Mouse (Mus musculus) thymus, adult 2 months (tissue): ENCODE data around the gene Pnpla6. TPM values are rescaled to one million over a fixed set of nuclear protein-coding genes. Genes with fewer than 3 reads are reported as not detected.

ENCODE experiments used
- DNase-seq: peaks from one replicate; pipeline ENCODE4 v3.0.0; 2021
- H3K27ac ChIP-seq: fragments of 200-500 bp; 2 replicates; pipeline ENCODE4 v1.5.1; 2012; ENCODE audit warnings: low read length, control low read depth; ENCODE audit not compliant: control insufficient read depth, insufficient read depth
- H3K27me3 ChIP-seq: fragments of 200-500 bp; 2 replicates; pipeline ENCODE4 v1.6.1; 2012; ENCODE audit warnings: mild to moderate bottlenecking, low read length, moderate library complexity, mixed read lengths; ENCODE audit not compliant: control insufficient read depth, insufficient read depth
- H3K36me3 ChIP-seq: fragments of 200-500 bp; 2 replicates; pipeline ENCODE4 v1.6.1; 2012; ENCODE audit warnings: mild to moderate bottlenecking, low read length, moderate library complexity; ENCODE audit not compliant: control insufficient read depth, insufficient read depth
- H3K4me1 ChIP-seq: fragments of 200-500 bp; replicated peaks from 2 replicates; pipeline ENCODE4 v1.6.1; 2012; ENCODE audit warnings: low read length; ENCODE audit not compliant: control insufficient read depth, insufficient read depth
- H3K4me3 ChIP-seq: fragments of 200-500 bp; 2 replicates; pipeline ENCODE4 v1.5.1; 2012; ENCODE audit warnings: mild to moderate bottlenecking, low read length, control low read depth, moderate library complexity; ENCODE audit not compliant: control insufficient read depth, insufficient read depth
- CTCF ChIP-seq: fragments of 200-500 bp; IDR thresholded peaks from 2 replicates; pipeline ENCODE4 v1.5.1; 2012; ENCODE audit warnings: mild to moderate bottlenecking, control low read depth, low read length, moderate library complexity, borderline replicate concordance; ENCODE audit not compliant: control insufficient read depth, poor library complexity, insufficient read depth; ENCODE audit errors: extremely low read depth
- POLR2A ChIP-seq: fragments of 200-500 bp; IDR thresholded peaks from 2 replicates; pipeline ENCODE4 v1.6.1; 2012; ENCODE audit warnings: mild to moderate bottlenecking, low read length, control low read depth, moderate library complexity; ENCODE audit not compliant: control insufficient read depth, poor library complexity, insufficient read depth; ENCODE audit errors: extremely low read depth
- whole genome bisulfite sequencing: fragments of 180-500 bp; shearing (Covaris S2); methylation state at CpG from one replicate; pipeline ENCODE4 v1.1.7; 2018; 5-methylcytosine and 5-hydroxymethylcytosine counted together
- polyA plus RNA-seq: library from polyadenylated mRNA; depleted of rRNA; stranded (reverse); fragments of >200 nt; gene quantifications from 2 replicates; pipeline ENCODE4 v1.2.3, GENCODE M21; 2012

Pnpla6 gene
- polyA plus RNA-seq, 1 experiment = 61.6 TPM

DNA sequence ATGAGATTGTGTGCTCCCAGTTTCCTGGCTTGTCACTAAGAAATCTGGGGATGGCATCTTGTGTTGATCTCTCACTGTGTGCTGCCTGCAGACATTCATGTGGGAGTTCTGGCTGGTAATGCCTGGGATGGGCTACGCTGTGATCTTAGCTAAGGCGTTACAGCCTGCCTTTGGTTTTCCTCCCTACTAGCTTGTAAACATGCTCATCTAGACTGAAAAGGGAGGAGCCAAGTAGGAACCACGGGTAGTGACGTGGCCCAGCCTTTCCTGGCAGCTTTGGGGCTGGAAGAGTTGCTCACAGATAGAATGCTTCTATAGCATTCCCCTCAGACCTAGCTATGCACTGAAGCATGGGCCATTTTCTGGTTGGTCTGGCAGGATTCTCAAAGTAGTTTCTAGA, 13.0 kb upstream of the Pnpla6 start:
- Histone ChIP-seq H3K4me3 (no peak overlapping the region), H3K4me1 (peaks cover 2% of the 10 kb centered on the region; the same call in 1 of the 2 replicates), H3K36me3 (0 out of 2 replicates have a peak, but pooled peaks cover 3% of the 10 kb centered on the region), H3K27me3 (no peaks in the 10 kb centered on the region), H3K27ac (no peak overlapping the region)
- TF ChIP-seq POLR2A = no peak
- no peak for TF ChIP-seq CTCF
- no peak for DNase-seq
- 62% methylated on average over 4 of the region's 4 CpGs for WGBS

DNA sequence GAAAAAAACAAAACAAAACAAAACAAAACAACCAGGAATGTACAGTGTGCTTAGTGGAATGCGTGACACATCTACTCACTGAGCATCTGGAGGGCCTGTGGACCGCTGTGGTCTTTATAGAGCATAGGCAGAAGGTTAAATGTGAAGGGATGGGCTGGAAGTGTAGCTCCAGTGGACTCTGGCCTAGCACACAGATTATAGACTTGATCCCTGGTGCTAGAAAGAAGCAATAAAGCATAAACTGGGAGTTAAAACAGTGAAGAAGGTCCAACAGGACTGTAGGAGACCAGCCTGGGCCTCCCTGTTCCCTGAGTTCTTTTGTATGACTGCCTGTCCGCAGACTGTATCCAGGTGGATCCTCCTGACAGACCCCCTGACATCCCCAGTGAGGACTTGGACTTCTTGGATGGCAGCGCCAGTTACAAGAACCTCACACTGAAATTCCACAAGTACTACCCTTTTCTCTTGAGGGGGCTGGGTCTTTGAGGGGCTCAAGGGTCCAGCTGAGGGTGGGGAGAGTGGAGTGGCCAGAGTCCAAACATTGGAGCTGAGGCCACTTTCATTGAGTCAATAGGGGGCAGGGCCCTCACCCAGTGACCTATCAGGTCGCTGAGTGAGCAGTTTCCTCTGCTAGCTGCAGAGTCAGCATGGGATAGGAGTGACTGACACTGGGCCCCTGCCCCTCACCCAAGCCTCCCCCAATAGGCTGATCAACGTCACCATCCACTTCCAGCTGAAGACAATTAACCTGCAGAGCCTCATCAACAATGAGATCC, 7.0 kb upstream of the Pnpla6 start:
- H3K36me3 ChIP-seq = 0 out of 2 replicates have a peak, but pooled peaks cover 3% of the 10 kb centered on the region
- no peak for DNase-seq
- H3K27me3 ChIP-seq = no peaks in the 10 kb centered on the region
- H3K4me1 ChIP-seq = no peaks in the 10 kb centered on the region
- H3K27ac ChIP-seq = no peak overlapping the region
- TF ChIP-seq POLR2A (no peak), CTCF (no peak)
- H3K4me3 ChIP-seq = no peak overlapping the region
- WGBS = 97% methylated on average over 6 of the region's 6 CpGs

DNA sequence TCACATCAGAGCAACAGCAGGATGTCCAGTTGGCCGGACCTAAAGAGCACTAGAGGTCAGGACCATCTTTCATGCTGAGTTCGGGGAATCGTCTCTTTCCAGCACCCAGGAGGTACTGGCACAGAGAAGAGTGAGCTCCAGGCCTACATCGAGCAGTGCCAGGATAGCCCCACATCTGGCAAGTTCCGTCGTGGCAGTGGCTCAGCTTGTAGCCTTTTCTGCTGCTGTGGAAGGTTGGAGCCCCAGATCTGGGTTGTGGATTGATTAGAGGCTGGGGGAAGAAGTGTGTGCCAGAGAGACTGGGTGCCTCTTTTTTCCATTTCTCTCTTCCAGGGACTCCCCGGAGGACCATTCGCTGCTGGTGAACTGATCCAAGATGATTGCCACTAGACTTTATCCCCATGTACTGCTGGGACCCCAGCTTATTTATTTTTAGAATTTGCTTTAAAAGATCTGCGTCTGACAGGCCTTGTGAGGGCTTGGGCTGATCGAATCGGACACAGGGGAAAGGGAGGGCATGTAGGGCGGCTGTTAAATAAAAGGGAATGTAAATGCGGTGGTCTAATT, 420 bp upstream of the Pnpla6 start:
- Histone ChIP-seq H3K36me3 (no peaks in the 10 kb centered on the region), H3K27ac (no peak overlapping the region), H3K4me3 (no peak overlapping the region), H3K27me3 (no peaks in the 10 kb centered on the region), H3K4me1 (peaks cover 6% of the 10 kb centered on the region)
- TF ChIP-seq POLR2A = no peak
- no peak for TF ChIP-seq CTCF
- no peak for DNase-seq
- WGBS = 50% methylated on average over 13 of the region's 13 CpGs

DNA sequence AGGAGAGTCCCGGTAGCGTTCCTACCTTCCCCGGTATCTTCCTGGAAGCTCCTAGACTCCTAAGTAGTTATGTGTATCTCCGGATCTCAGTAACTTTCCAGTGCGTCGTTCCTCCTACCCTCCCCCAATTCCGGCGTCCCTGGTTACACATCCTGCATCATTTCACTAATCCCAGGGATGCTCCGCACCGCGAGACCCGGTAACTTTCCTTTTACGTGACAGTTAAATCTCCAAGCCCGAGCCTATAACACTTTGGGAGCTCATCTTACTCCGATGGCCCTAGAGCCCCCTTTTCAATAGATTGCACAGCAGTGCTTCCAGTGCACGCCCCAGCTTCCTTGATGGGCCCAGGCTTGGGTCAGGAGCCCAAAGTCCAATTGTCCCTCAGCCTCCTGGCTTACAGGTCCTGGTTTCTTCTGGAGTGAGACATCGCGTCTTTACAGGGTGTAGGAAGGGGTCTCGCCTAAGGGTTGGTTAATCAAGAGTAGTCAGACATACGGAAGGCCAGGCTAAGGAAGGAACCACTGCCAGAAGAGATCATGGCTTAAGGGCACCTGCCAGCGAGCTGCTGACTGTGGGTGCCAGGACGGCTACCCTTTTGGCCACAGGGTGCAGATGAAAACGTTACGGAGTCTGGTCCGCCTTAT, 710 bp downstream of the Pnpla6 start:
- DNase-seq = peak; percentile 37
- Histone ChIP-seq H3K27ac (peak overlapping the region; percentile 20; the same call in 1 of the 2 replicates), H3K4me3 (peak overlapping the region; percentile 70), H3K36me3 (no peaks in the 10 kb centered on the region), H3K27me3 (no peaks in the 10 kb centered on the region), H3K4me1 (peaks cover 6% of the 10 kb centered on the region)
- under 1% methylated on average over 25 of the region's 25 CpGs for WGBS
- TF ChIP-seq POLR2A (no peak), CTCF (no peak)

DNA sequence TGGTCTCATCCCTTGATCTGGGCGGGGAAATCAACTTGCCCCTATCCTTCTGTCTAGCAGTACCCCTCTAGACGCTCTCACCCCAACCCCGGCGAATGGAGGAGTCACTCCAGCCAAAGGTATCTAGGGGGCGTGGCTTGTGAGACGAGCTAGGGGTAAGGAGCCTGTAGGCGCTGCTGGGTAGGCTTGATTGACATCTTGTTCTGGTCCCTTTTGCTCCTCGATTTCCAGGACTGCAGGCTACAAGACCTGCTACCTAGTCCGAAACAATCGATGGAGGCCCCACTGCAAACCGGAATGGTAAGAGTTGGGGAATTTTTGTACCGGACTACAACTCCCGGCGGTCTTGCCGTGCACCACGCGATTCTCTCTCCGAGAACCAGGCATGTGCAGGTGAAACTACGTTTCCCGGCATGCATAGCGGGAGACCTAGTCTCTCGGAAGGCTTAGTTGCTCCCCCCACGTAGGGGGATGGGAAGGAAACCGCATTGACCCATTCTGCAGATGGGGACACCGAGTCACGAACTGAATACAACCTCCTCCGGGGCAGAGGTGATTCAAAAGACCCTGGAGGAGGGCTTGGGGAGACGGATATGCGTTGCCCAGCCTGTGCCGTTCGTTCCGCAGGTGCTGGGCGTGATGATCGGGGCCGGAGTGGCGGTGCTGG, 1.4 kb downstream of the Pnpla6 start:
- Histone ChIP-seq H3K27ac (peak overlapping the region; percentile 20; the same call in 1 of the 2 replicates), H3K4me3 (peak overlapping the region; percentile 70), H3K36me3 (no peaks in the 10 kb centered on the region), H3K27me3 (no peaks in the 10 kb centered on the region), H3K4me1 (peaks cover 6% of the 10 kb centered on the region)
- under 1% methylated on average over 36 of the region's 36 CpGs for WGBS
- no peak for TF ChIP-seq POLR2A
- TF ChIP-seq CTCF = no peak
- peak; percentile 93 for DNase-seq

DNA sequence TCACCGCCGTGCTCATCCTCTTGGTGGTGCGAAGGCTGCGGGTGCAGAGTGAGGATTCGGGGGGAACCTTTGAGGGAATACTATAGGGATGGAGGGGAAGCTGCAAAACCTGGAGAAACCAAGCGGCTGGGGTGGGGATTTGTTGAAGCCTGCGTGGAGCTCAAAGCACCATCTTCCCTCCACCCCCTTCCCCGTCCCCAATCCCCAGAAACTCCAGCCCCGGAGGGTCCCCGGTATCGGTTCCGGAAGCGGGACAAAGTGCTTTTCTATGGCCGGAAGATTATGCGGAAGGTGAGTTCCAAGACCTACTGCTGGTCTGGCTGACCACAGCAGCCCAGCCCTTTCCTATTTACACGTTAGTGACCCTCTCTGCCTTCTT, 1.9 kb downstream of the Pnpla6 start:
- no peak for DNase-seq
- peak overlapping the region; percentile 70 for H3K4me3 ChIP-seq
- H3K27ac ChIP-seq = no peak overlapping the region
- no peaks in the 10 kb centered on the region for H3K27me3 ChIP-seq
- H3K4me1 ChIP-seq = peaks cover 6% of the 10 kb centered on the region
- 14% methylated on average over 16 of the region's 16 CpGs for WGBS
- no peaks in the 10 kb centered on the region for H3K36me3 ChIP-seq
- TF ChIP-seq CTCF = no peak
- no peak for TF ChIP-seq POLR2A

DNA sequence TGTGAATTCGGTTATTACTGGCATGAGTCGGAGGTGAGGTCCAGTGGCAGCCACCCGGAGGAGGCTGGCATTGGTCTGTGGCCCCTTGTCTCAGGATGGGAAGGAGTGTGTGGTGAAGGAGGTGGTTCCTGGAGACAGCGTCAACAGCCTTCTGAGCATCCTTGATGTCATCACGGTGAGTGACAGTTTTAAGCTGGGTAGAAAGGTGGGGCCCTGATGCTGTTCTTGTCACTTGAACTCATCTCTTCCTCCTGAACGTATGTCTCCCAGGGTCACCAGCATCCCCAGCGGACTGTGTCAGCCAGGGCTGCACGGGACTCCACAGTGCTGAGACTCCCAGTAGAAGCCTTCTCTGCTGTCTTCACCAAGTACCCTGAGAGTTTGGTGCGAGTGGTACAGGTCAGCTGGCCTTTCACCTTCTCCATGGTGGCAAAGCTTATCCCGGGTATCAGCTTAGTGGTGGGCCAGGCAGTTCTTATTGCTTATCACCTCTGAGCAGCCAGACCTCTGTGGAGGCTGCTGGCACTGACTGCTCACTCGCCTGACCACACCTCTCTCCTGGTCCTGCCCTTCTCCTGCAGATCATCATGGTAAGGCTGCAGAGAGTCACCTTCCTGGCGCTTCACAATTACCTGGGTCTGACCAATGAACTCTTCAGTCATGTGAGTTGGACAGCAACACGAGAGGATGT, 7.0 kb downstream of the Pnpla6 start:
- H3K4me1 ChIP-seq = no peaks in the 10 kb centered on the region
- DNase-seq = no peak
- H3K4me3 ChIP-seq = no peak overlapping the region
- no peak overlapping the region for H3K27ac ChIP-seq
- H3K36me3 ChIP-seq = no peaks in the 10 kb centered on the region
- WGBS = 95% methylated on average over 13 of the region's 13 CpGs
- TF ChIP-seq CTCF (no peak), POLR2A (no peak)
- no peaks in the 10 kb centered on the region for H3K27me3 ChIP-seq
